Mouse (Mus musculus) brain, adult 10 weeks (tissue): ENCODE measurements around the gene Gm9944. TPM values are rescaled to one million over a fixed set of nuclear protein-coding genes. Genes with fewer than 3 reads are reported as not detected.

ENCODE experiments used
- polyA plus RNA-seq: library from polyadenylated mRNA; stranded (reverse); fragments of 350-450 nt; fragmentation: Illumina TruSeq; extraction: RNeasy Lipid Tissue Mini Kit (QIAGEN cat#74804); gene quantifications from one replicate; pipeline ENCODE4 v1.2.3, GENCODE M21; 2015; ENCODE audit warnings: low read depth, low replicate concordance

The Gm9944 gene
- not detected for polyA plus RNA-seq

DNA sequence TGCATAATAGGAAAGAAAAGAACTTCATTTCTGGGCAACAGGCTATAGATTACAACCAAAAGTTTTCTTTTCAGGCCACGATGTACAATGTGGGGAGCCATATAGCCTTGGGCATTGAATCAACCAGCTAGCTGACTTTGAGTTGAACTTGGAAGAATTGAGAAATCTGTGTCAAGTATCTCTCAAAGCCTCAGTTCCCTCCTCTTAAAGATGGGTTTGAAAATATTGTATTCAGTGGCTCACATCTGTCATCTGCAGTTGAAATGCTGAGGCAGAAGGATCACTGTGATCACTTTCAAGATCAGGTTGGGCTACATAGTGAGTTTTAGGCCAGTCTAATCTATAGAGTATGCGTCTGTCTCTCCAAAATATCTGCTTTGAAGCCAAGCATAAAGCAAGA is at the start of gene Gm9944:
Gene Gm9944 (minus strand): TSS at position 101 of the 400 bp plus-strand sequence.

GRCm38 (mm10) chr4:144463656-144464055 is 10.5 kb upstream of the Gm9944 start, which contains the start of gene Aadacl3:
Aadacl3 (minus strand) TSS chr4:144463756.

GRCm38 (mm10) chr4:144438672-144439071 is 14.4 kb downstream of the Gm9944 start, which contains the start of gene 1700012P22Rik:
1700012P22Rik (minus strand) TSS chr4:144438772.

GRCm38 (mm10) chr4:144408290-144408689 is 44.8 kb downstream of the Gm9944 start, which contains the start of gene Pramef12:
Pramef12 (minus strand) TSS chr4:144408464.

Other genes starting within 250 kb of the Gm9944 start
- gene C87977, start 240.0 kb downstream of the Gm9944 start, polyA plus RNA-seq, result not detected
- not detected for gene Pramel5, start 172.8 kb downstream of the Gm9944 start, polyA plus RNA-seq
- gene Gm13128, start 123.1 kb downstream of the Gm9944 start, polyA plus RNA-seq, result not detected
- gene Gm13119, start 95.4 kb downstream of the Gm9944 start, polyA plus RNA-seq, result not detected
- gene Pramef20, start 75.4 kb downstream of the Gm9944 start, polyA plus RNA-seq, result not detected
- not detected for gene Pramef12, start 44.9 kb downstream of the Gm9944 start, polyA plus RNA-seq
- gene 1700012P22Rik, start 14.5 kb downstream of the Gm9944 start, polyA plus RNA-seq, result not detected
- gene Aadacl3, start 10.4 kb upstream of the Gm9944 start, polyA plus RNA-seq, result not detected
- gene 9430007A20Rik, start 66.5 kb upstream of the Gm9944 start, polyA plus RNA-seq, result not detected
- gene Gm13124, start 111.8 kb upstream of the Gm9944 start, polyA plus RNA-seq, result not detected
- gene Aadacl4, start 160.4 kb upstream of the Gm9944 start, polyA plus RNA-seq, result not detected
- not detected for gene Gm436, start 233.1 kb upstream of the Gm9944 start, polyA plus RNA-seq